Mouse (Mus musculus) adrenal gland, postnatal 10 days (tissue): Measurements from ENCODE around the gene Ajuba. TPM values are rescaled to one million over a fixed set of nuclear protein-coding genes. Genes with fewer than 3 reads are reported as not detected.

Experiments used
- DNase-seq: peaks from one replicate; pipeline ENCODE4 v3.0.0; 2021; ENCODE audit warnings: mixed read lengths
- total RNA-seq, 2 experiments: library from RNA; stranded (reverse); gene quantifications; 2 replicates each; pipeline ENCODE4 v1.2.3; 2021

Gene Ajuba
- total RNA-seq, 2 experiments from 2014 or later: 18.9 to 20.7 TPM

DNA sequence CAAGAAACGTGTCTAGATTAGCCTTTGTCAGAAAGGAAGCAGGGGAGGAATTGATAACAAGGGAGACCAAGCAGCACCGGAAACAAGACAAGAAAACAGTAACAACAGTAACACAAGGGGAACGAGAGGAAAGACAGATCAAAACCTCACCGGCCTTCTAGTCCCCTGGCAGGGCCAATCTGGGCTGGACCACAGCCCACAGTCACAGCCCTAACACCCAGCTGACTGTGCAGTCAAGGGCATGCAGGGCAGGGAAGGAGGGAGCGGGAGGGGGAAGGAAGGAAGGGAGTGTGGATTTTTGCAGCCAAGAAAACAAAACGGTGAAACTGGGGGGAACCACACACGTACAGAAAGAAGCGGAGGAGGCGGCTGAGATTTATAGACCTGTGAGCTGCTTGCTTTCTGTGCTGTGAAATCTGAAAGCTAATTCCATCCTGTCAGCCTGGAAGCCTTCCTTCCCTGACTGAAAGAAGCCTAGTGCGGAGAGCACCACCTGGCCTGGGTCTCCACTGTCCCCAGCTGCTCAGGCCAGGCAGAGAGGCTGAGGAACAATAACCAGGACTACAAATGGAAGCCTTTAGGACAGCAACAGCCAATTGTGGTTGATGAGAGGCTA, 15.1 kb upstream of the Ajuba start:
- DNase-seq: peak; percentile 78

DNA sequence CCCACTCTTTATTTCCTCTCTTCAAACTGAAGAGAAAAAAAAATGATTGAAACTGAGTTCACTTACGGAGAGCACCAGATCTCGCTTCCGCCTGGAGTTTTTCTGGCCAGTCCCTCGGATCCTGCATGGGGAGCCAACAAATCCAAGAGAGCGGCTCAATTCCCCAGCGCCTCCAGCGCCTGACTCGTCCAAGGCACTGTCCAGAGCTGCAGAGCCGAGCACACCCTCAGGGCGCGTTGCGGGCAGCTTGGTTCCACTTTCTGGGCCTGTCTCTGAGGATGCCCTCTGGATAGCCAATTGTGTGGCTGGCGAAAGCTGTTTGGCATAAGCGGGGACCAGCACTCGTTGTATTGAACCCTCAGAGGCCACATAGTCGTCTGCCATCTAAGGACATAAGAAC, 13.7 kb upstream of the Ajuba start:
- no peak for DNase-seq

DNA sequence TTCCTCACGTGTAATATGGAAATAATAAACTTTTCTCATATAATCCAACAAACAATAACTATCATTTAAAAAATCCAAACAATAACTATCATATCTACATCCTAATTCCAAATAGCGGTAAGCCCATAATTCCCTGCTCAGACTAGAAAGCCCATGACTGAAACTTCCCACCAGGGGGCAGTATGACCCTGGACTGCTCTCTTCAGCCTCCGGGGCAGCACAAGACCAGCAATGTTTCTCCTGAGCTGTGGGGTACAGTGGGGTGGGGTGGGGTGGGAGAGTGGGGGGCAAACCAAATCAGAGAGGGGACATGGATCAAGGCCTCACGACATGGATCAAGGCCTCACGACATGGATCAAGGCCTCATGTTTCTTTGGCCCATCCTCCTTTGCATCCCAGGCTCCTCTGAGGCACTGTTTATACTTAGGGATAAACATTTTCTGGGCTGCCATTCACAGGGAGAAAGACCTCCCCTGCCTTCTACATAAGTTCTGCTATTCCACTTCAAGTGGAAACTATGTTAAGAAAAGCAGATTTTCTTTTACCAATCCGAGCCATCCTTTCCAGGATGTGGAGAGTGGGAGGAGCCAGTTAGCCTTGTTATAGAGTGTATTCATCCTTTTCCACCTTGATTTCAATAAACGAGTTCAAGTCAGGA, 6.5 kb upstream of the Ajuba start:
- DNase-seq: peak; percentile 84

- DNase-seq: no peak
Measured at GRCm38 (mm10) chr14:54582536-54582935, 5.2 kb upstream of the Ajuba start.

DNA sequence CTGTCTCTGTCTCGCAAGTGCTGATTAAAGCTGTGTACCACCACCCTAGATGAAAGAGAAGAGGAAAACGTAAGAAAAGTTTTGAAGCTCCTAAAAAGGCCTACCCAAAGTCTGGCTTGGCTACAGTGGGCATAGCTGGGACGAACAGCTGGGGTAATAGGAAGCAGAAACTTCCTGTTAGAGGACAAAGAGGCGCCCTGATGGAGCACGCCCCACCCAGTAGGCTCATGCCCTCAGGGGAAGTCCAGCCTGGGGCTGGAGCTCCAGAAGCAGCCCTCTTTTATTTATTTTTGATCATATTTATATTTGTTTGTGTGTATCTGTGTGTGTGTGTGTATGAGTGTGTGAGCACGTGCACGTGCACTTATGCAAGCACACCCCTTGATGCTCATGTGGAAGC, 2.3 kb upstream of the Ajuba start:
- no peak for DNase-seq

- peak; percentile 47 for DNase-seq
Measured at GRCm38 (mm10) chr14:54578063-54578462, 705 bp upstream of the Ajuba start.

- peak; percentile 56 for DNase-seq
Measured at GRCm38 (mm10) chr14:54576241-54577088, 893 bp downstream of the Ajuba start.

DNA sequence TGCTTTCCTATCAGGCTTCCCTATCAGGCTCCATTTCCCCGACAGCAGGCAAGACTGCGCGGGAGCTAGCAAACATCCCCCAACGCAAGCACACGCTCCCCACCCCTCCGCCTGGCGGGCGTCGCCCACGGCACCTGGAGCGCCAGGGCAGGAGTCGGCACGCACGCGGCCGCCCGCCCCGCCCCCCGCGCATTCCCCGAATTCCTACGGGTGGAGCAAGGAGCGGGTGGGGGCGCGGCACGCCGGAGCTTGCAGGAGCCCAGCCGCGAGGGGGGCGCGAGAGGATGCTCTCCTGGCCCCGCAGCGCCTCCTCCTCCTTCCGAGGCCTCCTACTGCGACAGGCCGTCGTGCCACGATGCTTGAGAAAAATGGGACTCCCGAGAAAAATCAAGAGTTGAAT, 1.7 kb downstream of the Ajuba start:
- peak; percentile 81 for DNase-seq

DNA sequence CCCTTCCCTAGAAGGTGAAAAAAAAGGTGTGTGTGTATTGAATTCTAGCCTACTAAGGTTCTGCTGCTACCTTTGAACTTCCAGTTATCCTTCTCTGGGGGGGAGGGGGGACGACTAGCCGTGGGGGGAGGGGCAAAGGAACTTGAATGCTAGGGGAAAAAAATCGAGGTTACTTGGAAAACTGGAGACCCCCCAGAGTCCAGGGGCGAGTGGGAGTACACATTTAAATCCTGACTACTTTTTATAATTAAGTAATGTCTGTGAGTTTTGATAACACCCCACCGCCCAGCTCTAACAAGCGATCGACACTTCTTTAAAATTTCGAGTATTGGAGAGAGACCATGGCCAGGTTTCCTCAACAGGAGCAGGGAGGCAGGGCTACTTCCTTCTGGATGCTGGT, 2.3 kb downstream of the Ajuba start:
- DNase-seq: no peak

- DNase-seq: peak; percentile 31
Measured at GRCm38 (mm10) chr14:54574253-54574652, 3.1 kb downstream of the Ajuba start.

DNA sequence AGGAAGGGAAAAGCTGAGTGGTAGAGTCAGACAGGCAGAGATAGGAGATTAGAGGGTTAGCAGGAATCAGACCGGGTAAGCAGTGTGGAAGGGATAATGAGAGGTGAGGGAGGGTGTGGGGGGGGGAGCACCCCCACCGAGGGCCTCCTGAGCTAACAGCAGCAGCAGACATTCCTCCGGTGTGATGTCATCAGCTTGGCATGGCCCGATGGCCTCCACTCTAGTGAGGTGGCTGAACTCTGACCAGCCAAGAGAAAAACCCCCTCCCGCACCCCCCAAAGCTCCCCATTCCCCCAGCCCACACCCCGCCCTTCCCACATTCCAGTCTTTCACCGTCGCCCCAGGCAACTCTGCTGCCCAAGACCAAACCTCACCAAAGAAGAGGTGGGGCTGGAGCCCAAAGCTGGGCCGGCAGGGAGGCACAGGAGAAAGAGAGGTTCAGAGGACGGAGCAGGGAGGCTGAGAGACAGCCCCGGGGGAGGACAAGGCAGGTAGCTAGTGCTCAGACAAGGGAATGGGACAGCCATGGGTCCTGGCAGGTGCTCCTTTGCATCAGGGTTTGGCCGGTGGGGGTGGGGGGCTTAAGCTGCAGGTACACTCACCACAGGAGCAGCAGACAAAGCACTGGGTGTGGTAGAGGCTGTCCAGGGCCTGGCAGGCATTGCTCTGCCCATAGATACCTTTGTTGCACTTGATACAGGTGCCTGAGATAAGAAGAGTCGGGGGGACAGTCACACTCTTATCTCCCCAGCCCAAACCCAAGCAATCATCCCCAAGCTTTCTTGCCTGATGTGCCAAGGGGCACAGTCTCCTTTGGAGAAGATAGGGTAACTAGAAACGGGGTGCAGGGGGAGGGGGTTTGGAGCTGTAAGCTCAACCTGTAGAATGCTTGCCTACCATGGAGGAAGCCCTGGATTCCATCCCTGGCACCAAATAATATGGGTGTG, 4.3 kb downstream of the Ajuba start:
- peak; percentile 65 for DNase-seq

GRCm38 (mm10) chr14:54572122-54572521, 5.2 kb downstream of the Ajuba start:
- no peak for DNase-seq

DNA sequence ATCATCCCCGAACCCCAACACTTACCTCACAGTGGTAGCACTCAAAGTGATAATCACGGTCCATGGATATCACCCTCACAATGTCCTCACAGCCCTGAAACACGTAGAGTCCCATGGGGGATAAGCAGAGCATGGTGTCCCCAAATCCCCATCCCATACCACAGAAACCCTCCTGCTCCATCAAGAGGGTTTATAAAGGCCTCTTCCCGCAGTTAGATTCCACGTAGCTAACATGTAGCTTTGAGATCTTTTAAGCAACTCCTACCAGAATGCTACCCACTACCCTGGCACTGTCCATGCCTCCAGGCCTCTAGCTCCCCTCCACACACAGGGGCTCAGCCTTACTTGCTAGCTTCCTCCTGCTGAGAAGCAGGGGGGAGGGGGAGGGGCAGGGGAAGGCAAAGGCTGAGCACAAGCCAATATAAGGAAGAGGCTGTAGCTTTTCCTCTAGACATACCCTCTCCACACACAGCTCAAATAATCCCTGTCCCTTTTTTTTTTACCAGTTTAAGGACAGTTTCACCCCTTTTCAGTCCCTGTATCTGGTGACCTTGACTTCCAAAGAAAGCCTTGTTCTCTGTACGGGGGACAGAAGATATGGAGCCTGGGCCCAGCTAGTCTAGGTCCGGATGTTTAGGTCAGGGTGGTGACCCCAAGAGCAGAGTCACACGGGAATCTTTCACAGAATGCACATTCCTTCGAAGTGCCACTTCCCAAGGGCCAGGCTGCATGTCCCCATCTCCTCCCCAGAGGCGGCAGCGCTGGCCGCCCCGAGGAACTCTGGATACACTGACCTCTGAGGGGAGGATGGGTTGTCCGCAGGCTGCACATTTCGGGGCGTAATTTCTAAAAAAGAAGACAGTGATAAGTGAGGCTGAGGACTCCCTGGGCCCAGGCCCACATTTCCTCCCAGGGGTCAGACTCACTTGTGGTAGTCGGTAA, 7.6 kb downstream of the Ajuba start:
- DNase-seq: peak; percentile 29

DNA sequence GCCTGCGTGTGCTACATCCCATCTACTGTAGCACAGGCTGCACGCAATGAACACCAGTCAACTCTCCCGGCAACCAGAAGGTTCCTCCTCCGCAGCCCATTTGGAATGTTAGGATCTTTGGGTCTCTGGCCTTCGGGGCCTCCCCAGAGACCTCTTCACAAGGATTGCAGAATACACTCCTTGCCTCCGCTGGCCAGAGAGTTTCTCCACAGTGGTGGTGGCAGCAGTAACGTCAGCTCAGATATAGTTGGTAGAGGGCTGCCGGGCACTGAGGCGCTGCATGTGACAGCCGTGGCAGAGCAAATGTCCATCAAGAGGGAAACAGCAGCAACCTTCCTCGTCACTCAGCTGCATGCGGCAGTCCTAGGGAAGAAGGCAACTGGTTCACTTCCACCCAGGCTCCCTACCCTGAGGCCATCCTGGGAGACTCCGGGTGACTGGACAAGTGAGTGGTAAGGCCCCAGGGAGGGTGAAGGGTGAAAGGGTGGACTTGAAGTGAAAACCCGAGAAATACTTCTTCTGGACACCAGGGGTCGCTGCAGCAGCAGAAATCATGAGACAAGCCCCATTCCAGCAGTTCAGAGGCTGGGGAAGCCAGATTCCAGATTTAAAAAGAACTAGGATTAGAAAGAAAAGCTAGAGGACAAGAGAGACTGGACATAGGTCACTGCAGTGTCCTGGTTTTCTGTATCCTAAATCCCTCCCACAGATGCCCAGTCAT, 8.5 kb downstream of the Ajuba start:
- DNase-seq: peak; percentile 85

- no peak for DNase-seq
Measured at GRCm38 (mm10) chr14:54560527-54561242, 16.7 kb downstream of the Ajuba start.

DNA sequence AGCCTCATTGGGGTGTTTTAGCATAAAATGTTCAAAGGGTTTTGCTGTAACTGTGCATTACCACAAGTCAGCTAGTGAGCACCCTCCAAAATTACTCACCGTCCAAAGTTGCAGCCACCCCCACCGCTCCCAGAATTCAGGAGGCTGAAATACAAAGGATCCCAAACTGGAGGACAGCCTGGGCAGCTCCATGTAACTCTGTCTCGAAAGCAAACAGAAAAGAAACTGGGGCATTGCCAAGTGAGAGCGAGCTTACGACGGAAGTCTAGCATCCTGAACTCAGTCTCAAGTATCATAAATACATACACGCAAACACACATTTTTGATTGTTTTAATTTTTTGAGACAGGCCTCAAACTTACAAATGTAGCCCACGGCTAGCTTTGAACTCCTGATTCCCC, 20.0 kb downstream of the Ajuba start:
- no peak for DNase-seq

- peak; percentile 92 for DNase-seq
Measured at GRCm38 (mm10) chr14:54553975-54554769, 23.2 kb downstream of the Ajuba start, which contains the start of gene Haus4. Haus4 (minus strand) TSS chr14:54554616.

- peak; percentile 46 for DNase-seq
Measured at GRCm38 (mm10) chr14:54553454-54553974, 23.8 kb downstream of the Ajuba start.
